ENCODE assay signal across 15 mouse cellular contexts in the genomic region with DNA sequence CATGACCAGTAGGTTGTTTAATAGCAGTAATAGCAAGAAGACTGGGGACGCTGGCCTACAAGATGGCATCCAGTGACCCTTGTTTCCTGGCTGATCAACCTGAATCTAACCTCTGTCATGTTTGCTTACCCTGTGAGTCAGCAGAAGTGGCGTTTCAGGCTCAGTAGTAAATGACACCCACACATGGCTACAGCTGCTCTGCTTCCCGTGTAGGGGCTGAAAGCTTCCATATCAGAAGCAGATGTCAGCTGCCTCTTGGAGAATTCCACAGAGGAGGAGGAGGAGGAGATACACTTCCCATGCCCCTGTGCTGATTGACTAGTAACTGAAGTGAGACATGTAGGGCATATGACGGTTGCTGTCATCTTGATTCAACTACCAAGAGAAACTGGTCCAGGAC.
DNase-seq lines count a peak whose midpoint lies in the region; ATAC-seq lines count a peak whose summit lies in the region.
"Had no signal": no experiment of that assay in that cellular context is flagged by ENCODE, and none has a peak within 500 bp of the region (broad histone marks: within the 10 kb centered on the region; RNA-seq: fewer than 3 reads in every experiment).

No protein-coding gene starts in this region.

- DNase-seq in kidney, postnatal 25 days: no peak
- DNase-seq in right cerebral cortex, adult 18-20 months: peak; percentile 37
- DNase-seq in right cerebral cortex, postnatal 14 days: no peak
- peak; percentile 21 for DNase-seq in forelimb bud, embryonic 11.5 days (ENCODE audit: low read depth, low spot score)
- DNase-seq in cerebellum, adult 11 months: no peak
- DNase-seq in cerebellum, adult 18-20 months: no peak
- DNase-seq: adrenal gland, adult 2 months; cerebellum, adult 2 months; liver, embryonic 13.5 days; thymus, postnatal 4 days had no signal

- H3K27ac ChIP-seq in kidney, embryonic 14.5 days (ENCODE audit: low read depth, low read length): no peak overlapping the region
- H3K27ac ChIP-seq: heart, embryonic 15.5 days; hindbrain, embryonic 12.5 days; liver, embryonic 13.5 days had no signal

- WGBS in kidney, embryonic 14.5 days: 26% methylated on average over 4 of the region's 4 CpGs

- no peak overlapping the region for H3K4me2 ChIP-seq in kidney, embryonic 14.5 days (replicated peaks; ENCODE audit: low read depth, low read length)
- H3K4me2 ChIP-seq: heart, embryonic 15.5 days; hindbrain, embryonic 12.5 days; liver, embryonic 13.5 days had no signal

- H3K27me3 ChIP-seq in kidney, embryonic 14.5 days (ENCODE audit: control insufficient read depth, insufficient read depth, low read length): no peaks in the 10 kb centered on the region
- H3K27me3 ChIP-seq: heart, embryonic 15.5 days; hindbrain, embryonic 12.5 days; liver, embryonic 13.5 days had no signal

- no peak overlapping the region for H3K9ac ChIP-seq in kidney, embryonic 14.5 days (ENCODE audit: low read depth, low read length)
- H3K9ac ChIP-seq: heart, embryonic 15.5 days; hindbrain, embryonic 12.5 days; liver, embryonic 13.5 days had no signal

- H3K4me1 ChIP-seq in kidney, embryonic 14.5 days (ENCODE audit: control insufficient read depth, insufficient read depth, low read length): 0 out of 2 replicates have a peak, but pooled peaks cover 3% of the 10 kb centered on the region
- H3K4me1 ChIP-seq: heart, embryonic 15.5 days; hindbrain, embryonic 12.5 days; liver, embryonic 13.5 days had no signal

- ATAC-seq in kidney, embryonic 14.5 days (ENCODE audit: low FRiP score, low TSS enrichment): 0 out of 2 replicates have a peak, but pooled peaks have one; percentile 9
- ATAC-seq: intestine, postnatal 0 days; lung, postnatal 0 days had no signal

- H3K9me3 ChIP-seq in kidney, embryonic 14.5 days (ENCODE audit: control insufficient read depth, low read length): no peaks in the 10 kb centered on the region
- H3K9me3 ChIP-seq: heart, embryonic 15.5 days; hindbrain, embryonic 12.5 days; liver, embryonic 13.5 days had no signal

- no peaks in the 10 kb centered on the region for H3K36me3 ChIP-seq in kidney, embryonic 14.5 days (ENCODE audit: control insufficient read depth, insufficient read depth, low read length)
- H3K36me3 ChIP-seq: heart, embryonic 15.5 days; hindbrain, embryonic 12.5 days; liver, embryonic 13.5 days had no signal

- no peak overlapping the region for H3K4me3 ChIP-seq in kidney, embryonic 14.5 days (ENCODE audit: low read length)
- H3K4me3 ChIP-seq: heart, embryonic 15.5 days; hindbrain, embryonic 12.5 days; liver, embryonic 13.5 days had no signal

Comparison
In these comparisons a context has a peak if more than half of its experiments do, and no peak if none do; other contexts are left out.
1. DNase-seq: peak in right cerebral cortex, adult 18-20 months (single experiment) and forelimb bud, embryonic 11.5 days (single experiment); none in kidney, postnatal 25 days (0 of 2), right cerebral cortex, postnatal 14 days (single experiment), cerebellum, adult 11 months (single experiment) and cerebellum, adult 18-20 months (0 of 2).